Mouse (Mus musculus) heart, embryonic 10.5 days (tissue): ENCODE measurements at regions not wholly inside any gene's neighbourhood (a gene's known extent, or its start where the extent isn't known, plus 50 kb on each side); places are given as distances from the start of the nearest gene placed in this dataset.
"Not testable (repeated sequence)": the region's sequence is repeated elsewhere in the genome, so short reads cannot be mapped to it uniquely, and the experiment has no call there.

Source experiments
- DNase-seq: peaks from one replicate; pipeline ENCODE4 v3.0.0-alpha.2; 2017; ENCODE audit warnings: low spot score
- H3K27ac ChIP-seq: fragments of 300-500 bp; sonication (generic); 2 replicates; pipeline ENCODE4 v1.5.1; 2016; ENCODE audit warnings: mild to moderate bottlenecking
- H3K27me3 ChIP-seq: fragments of 300-500 bp; sonication (generic); 2 replicates; pipeline ENCODE4 v1.6.1; 2016; ENCODE audit warnings: mild to moderate bottlenecking; ENCODE audit not compliant: poor library complexity, insufficient read depth, severe bottlenecking
- H3K36me3 ChIP-seq: fragments of 300-500 bp; sonication (generic); 2 replicates; pipeline ENCODE4 v1.6.1; 2016; ENCODE audit warnings: mild to moderate bottlenecking, moderate library complexity
- H3K4me1 ChIP-seq: fragments of 300-500 bp; sonication (generic); 2 replicates; pipeline ENCODE4 v1.6.1; 2016; ENCODE audit warnings: mild to moderate bottlenecking
- H3K4me3 ChIP-seq: fragments of 300-500 bp; sonication (generic); 2 replicates; pipeline ENCODE4 v1.5.1; 2016; ENCODE audit warnings: mild to moderate bottlenecking, moderate library complexity
- H3K9me3 ChIP-seq: fragments of 300-500 bp; sonication (generic); 2 replicates; pipeline ENCODE4 v1.6.1; 2016; ENCODE audit warnings: mild to moderate bottlenecking, moderate library complexity
- WGBS: fragments of 180-500 bp; shearing (Covaris S2); methylation state at CpG from one replicate; pipeline ENCODE4 v1.1.7; 2016; 5-methylcytosine and 5-hydroxymethylcytosine counted together

GRCm38 (mm10) chr17:69850075-69850474 lies 118.8 kb upstream of the Dlgap1 start:
- Histone ChIP-seq H3K36me3 (no peaks in the 10 kb centered on the region), H3K9me3 (no peaks in the 10 kb centered on the region), H3K4me1 (no peaks in the 10 kb centered on the region), H3K4me3 (no peak overlapping the region), H3K27ac (no peak overlapping the region), H3K27me3 (no peaks in the 10 kb centered on the region)
- WGBS, result 29% methylated on average over 1 of the region's 1 CpGs
- no peak for DNase-seq

- H3K9me3 ChIP-seq, H3K27ac ChIP-seq, H3K4me1 ChIP-seq, DNase-seq, H3K27me3 ChIP-seq, H3K36me3 ChIP-seq, H3K4me3 ChIP-seq: not testable (repeated sequence)
- 93% methylated on average over 8 of the region's 8 CpGs for WGBS
Observed at GRCm38 (mm10) chr17:69879958-69880357, 88.9 kb upstream of the Dlgap1 start.

- Histone ChIP-seq H3K4me1 (no peaks in the 10 kb centered on the region), H3K36me3 (no peaks in the 10 kb centered on the region), H3K27ac (no peak overlapping the region), H3K27me3 (no peaks in the 10 kb centered on the region), H3K4me3 (no peak overlapping the region), H3K9me3 (no peaks in the 10 kb centered on the region)
- no peak for DNase-seq
- 72% methylated on average over 4 of the region's 4 CpGs for WGBS
Observed at GRCm38 (mm10) chr17:69893980-69894379, 74.9 kb upstream of the Dlgap1 start.
